Mouse (Mus musculus) embryonic fibroblast, embryonic 13.5 days (primary cell): ENCODE measurements around the gene Cplx1.

Experiments used
- CTCF ChIP-seq: IDR thresholded peaks from 2 replicates; pipeline ENCODE4 v1.5.1; 2011; ENCODE audit warnings: mild to moderate bottlenecking, control low read depth, low read length, moderate library complexity, borderline replicate concordance; ENCODE audit not compliant: insufficient read depth
- POLR2A ChIP-seq: IDR thresholded peaks from 2 replicates; pipeline ENCODE4 v1.6.1; 2011; ENCODE audit warnings: low read depth, mild to moderate bottlenecking, control low read depth, low read length, moderate library complexity

GRCm38 (mm10) chr5:108515581-108516361 is 34.1 kb downstream of the Cplx1 start:
- TF ChIP-seq CTCF, result no peak
- no peak for TF ChIP-seq POLR2A
